Mouse (Mus musculus): ENCODE results near the gene Cxcl1. TPM values are rescaled to one million over a fixed set of nuclear protein-coding genes. Genes with fewer than 3 reads are reported as not detected.
A peak's percentile ranks its signal among the peaks of the same experiment; 100 is the strongest.

The Cxcl1 gene
- polyA plus RNA-seq, 1 experiment from 2014 or later: 0.85 TPM

DNA sequence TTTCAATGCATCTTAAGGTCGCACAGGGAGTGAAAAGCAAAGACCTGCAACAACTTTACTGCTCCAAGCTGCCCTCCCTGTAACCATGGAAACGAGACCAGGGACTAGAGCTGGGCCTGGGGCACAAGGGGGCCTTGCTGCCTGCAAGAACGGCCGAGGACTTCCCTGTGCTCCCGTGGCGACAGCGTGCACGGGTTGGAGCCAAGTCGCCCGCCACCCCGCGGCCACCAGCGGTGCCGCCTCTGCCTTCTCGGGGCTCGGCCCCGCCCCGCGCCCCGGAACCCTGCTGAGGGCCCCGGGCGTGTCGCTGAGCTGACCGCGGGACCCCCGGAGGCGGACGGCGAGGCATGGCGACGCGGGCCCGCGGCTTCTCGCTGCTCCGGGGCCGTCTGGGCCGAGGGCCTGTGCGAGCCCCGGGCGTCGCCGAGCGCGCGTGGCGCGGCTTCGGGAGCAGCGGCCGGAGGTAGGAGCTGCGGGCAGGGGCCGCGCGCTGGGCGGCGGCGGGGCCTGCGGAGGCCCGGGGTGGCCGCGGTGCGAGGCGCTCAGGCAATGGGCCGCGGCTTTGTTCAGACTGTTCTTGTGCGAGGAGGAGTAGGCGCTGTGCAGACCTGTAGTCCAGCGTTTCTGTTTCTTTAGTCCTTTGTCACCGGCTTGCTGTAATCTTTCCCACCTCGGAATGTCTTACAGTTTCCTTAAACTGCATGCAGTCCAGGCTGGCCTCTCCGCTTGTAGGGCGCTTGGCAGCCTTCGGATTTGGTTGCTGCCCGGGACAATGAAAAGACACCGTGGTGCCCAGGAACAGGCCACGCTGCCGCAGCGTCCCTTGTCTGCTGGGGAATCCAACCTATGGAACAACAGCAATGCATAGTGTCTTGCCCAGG, 40.2 kb downstream of the Cxcl1 start, which contains the start of gene Mthfd2l:
Gene Mthfd2l, plus strand, starts transcription at position 147 of the 881 bp plus-strand sequence.
- peaks cover 10% of the 10 kb centered on the region; the same call in 1 of the 2 replicates for H3K4me1 ChIP-seq (ENCODE audit: control insufficient read depth, insufficient read depth, low read length)
- peak within 1 kb of the TSS; percentile 71 for H3K4me3 ChIP-seq (ENCODE audit: low read length)
- H3K27me3 ChIP-seq (ENCODE audit: control insufficient read depth, insufficient read depth, low read length): no peaks in the 10 kb centered on the region
- H3K36me3 ChIP-seq (ENCODE audit: control insufficient read depth, insufficient read depth, low read length): peaks cover 9% of the 10 kb centered on the region
- no peaks in the 10 kb centered on the region for H3K9me3 ChIP-seq (ENCODE audit: control insufficient read depth, low read length)
- peak within 1 kb of the TSS; percentile 53 for H3K4me2 ChIP-seq (replicated peaks; ENCODE audit: low read depth, low read length)
- under 1% methylated on average over 58 of the region's 79 CpGs for WGBS
- peak; percentile 99 for ATAC-seq (ENCODE audit: low FRiP score, low TSS enrichment)
- H3K27ac ChIP-seq (ENCODE audit: low read depth, low read length): peak within 1 kb of the TSS; percentile 98
- peak within 1 kb of the TSS; percentile 98 for H3K9ac ChIP-seq (ENCODE audit: low read depth, low read length)

GRCm38 (mm10) chr5:90931911-90932310, 40.9 kb downstream of the Cxcl1 start:
- H3K9ac ChIP-seq (ENCODE audit: low read depth, low read length): peak overlapping the region; percentile 98
- H3K36me3 ChIP-seq (ENCODE audit: control insufficient read depth, insufficient read depth, low read length): peaks cover 9% of the 10 kb centered on the region
- 4% methylated on average over 6 of the region's 6 CpGs for WGBS
- peak; percentile 37; the same call in 1 of the 2 replicates for ATAC-seq (ENCODE audit: low FRiP score, low TSS enrichment)
- peaks cover 13% of the 10 kb centered on the region for H3K4me1 ChIP-seq (ENCODE audit: control insufficient read depth, insufficient read depth, low read length)
- no peaks in the 10 kb centered on the region for H3K9me3 ChIP-seq (ENCODE audit: control insufficient read depth, low read length)
- H3K27ac ChIP-seq (ENCODE audit: low read depth, low read length): peak overlapping the region; percentile 98
- peak overlapping the region; percentile 71 for H3K4me3 ChIP-seq (ENCODE audit: low read length)
- H3K27me3 ChIP-seq (ENCODE audit: control insufficient read depth, insufficient read depth, low read length): no peaks in the 10 kb centered on the region
- H3K4me2 ChIP-seq (replicated peaks; ENCODE audit: low read depth, low read length): peak overlapping the region; percentile 53

DNA sequence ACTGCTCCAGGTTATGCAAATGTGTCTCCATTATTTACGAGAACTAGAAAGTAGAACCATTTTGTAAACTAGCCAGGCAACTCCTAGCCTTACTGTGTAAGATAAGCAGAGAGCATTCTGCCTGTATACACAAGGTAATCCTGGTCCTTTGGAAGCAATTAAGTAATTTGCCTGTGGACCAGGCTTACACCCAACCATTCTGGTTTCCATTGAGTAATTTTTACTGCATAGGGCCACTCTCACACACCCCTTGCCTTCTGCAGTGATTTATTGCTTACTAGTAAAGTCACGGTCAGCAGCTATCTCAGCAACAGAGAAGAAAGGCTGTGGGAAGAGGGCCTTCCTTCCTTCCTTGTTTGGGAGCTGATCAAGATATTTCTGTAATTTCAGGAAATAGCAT, 45.7 kb downstream of the Cxcl1 start:
- Histone ChIP-seq H3K9me3 (ENCODE audit: control insufficient read depth, low read length) (no peaks in the 10 kb centered on the region), H3K27ac (ENCODE audit: low read depth, low read length) (no peak overlapping the region), H3K4me1 (ENCODE audit: control insufficient read depth, insufficient read depth, low read length) (peaks cover 9% of the 10 kb centered on the region), H3K9ac (ENCODE audit: low read depth, low read length) (no peak overlapping the region), H3K36me3 (ENCODE audit: control insufficient read depth, insufficient read depth, low read length) (peaks cover 9% of the 10 kb centered on the region), H3K4me2 (replicated peaks; ENCODE audit: low read depth, low read length) (no peak overlapping the region), H3K4me3 (ENCODE audit: low read length) (no peak overlapping the region), H3K27me3 (ENCODE audit: control insufficient read depth, insufficient read depth, low read length) (no peaks in the 10 kb centered on the region)
- 37% methylated on average over 2 of the region's 2 CpGs for WGBS
- peak; percentile 75; the same call in 1 of the 2 replicates for ATAC-seq (ENCODE audit: low FRiP score, low TSS enrichment)

Other genes starting within 250 kb of the Cxcl1 start
- 0.14 TPM in 1 of 2 replicates, not detected in the other for gene Cxcl5, start 131.9 kb upstream of the Cxcl1 start, polyA plus RNA-seq (2014; fragmentation: Nextera tagmentation; extraction: Ambion mirVana)
- 1.9 and 3.4 TPM in 2 replicates for gene Ppbp, start 122.7 kb upstream of the Cxcl1 start, polyA plus RNA-seq (2014; fragmentation: Nextera tagmentation; extraction: Ambion mirVana)
- gene Pf4, start 118.8 kb upstream of the Cxcl1 start, polyA plus RNA-seq (2014; fragmentation: Nextera tagmentation; extraction: Ambion mirVana): 28.2 and 35.1 TPM in 2 replicates
- gene Cxcl3, start 105.1 kb upstream of the Cxcl1 start, polyA plus RNA-seq (2014; fragmentation: Nextera tagmentation; extraction: Ambion mirVana): not detected in 2 replicates
- not detected in 2 replicates for gene Cxcl15, start 96.7 kb upstream of the Cxcl1 start, polyA plus RNA-seq (2014; fragmentation: Nextera tagmentation; extraction: Ambion mirVana)
- gene Cxcl2, start 12.6 kb downstream of the Cxcl1 start, polyA plus RNA-seq (2014; fragmentation: Nextera tagmentation; extraction: Ambion mirVana): 0.13 TPM in 1 of 2 replicates, not detected in the other
- gene Mthfd2l, start 39.9 kb downstream of the Cxcl1 start, polyA plus RNA-seq (2014; fragmentation: Nextera tagmentation; extraction: Ambion mirVana): 59.5 and 72.7 TPM in 2 replicates
- gene Epgn, start 136.2 kb downstream of the Cxcl1 start, polyA plus RNA-seq (2014; fragmentation: Nextera tagmentation; extraction: Ambion mirVana): not detected in 2 replicates
- not detected in 2 replicates for gene Ereg, start 183.4 kb downstream of the Cxcl1 start, polyA plus RNA-seq (2014; fragmentation: Nextera tagmentation; extraction: Ambion mirVana)
- gene Areg, start 248.4 kb downstream of the Cxcl1 start, polyA plus RNA-seq (2014; fragmentation: Nextera tagmentation; extraction: Ambion mirVana): 0.18 TPM in 1 of 2 replicates, not detected in the other